Mouse (Mus musculus) megakaryocyte-erythroid progenitor cell, adult 5-6 weeks (primary cell): Measurements from ENCODE around the gene Osbpl3. TPM values are rescaled to one million over a fixed set of nuclear protein-coding genes. Genes with fewer than 3 reads are reported as not detected.

ENCODE experiments used
- ATAC-seq: replicated peaks from 2 replicates; pipeline ENCODE4 v1.8.0; 2016; ENCODE audit warnings: mild to moderate bottlenecking, inconsistent platforms; ENCODE audit not compliant: severe bottlenecking, poor library complexity, low FRiP score, low TSS enrichment
- total RNA-seq, 2 experiments: library from RNA; stranded (forward) in 1 of 2; stranded (reverse) in 1 of 2; fragments of 200-1000, 215-1000 nt in 1 of 2; fragments of >200 nt in 1 of 2; fragmentation: Nextera tagmentation in 1 of 2; gene quantifications; 2 replicates each; pipeline ENCODE4 v1.2.3; 2014 to 2017

Gene Osbpl3
- total RNA-seq, 2 experiments from 2014 or later, result 10.9 to 16.4 TPM

- ATAC-seq, result peak; percentile 57
Observed at GRCm38 (mm10) chr6:50254723-50255184, 201.2 kb downstream of the Osbpl3 start.

GRCm38 (mm10) chr6:50252690-50253089 is 203.3 kb downstream of the Osbpl3 start:
- peak; percentile 44; the same call in 1 of the 2 replicates for ATAC-seq

GRCm38 (mm10) chr6:50247791-50248190 is 208.2 kb downstream of the Osbpl3 start:
- no peak for ATAC-seq

GRCm38 (mm10) chr6:50247356-50247755 is 208.6 kb downstream of the Osbpl3 start:
- ATAC-seq, result no peak

- no peak for ATAC-seq
Observed at GRCm38 (mm10) chr6:50244967-50245366, 211.0 kb downstream of the Osbpl3 start.

- ATAC-seq, result peak; percentile 21
Observed at GRCm38 (mm10) chr6:50244126-50244525, 211.9 kb downstream of the Osbpl3 start.

Other genes with a start within 250 kb of the Osbpl3 start
- gene Gsdme, start 192.3 kb downstream of the Osbpl3 start, total RNA-seq (2014; fragmentation: Nextera tagmentation), result 0.94 and 2.5 TPM in 2 replicates
- gene Gsdme, start 192.3 kb downstream of the Osbpl3 start, total RNA-seq (2017), result 1.8 and 2.5 TPM in 2 replicates
- 64.6 and 71.1 TPM in 2 replicates for gene Cycs, start 110.3 kb upstream of the Osbpl3 start, total RNA-seq (2014; fragmentation: Nextera tagmentation)
- gene Cycs, start 110.3 kb upstream of the Osbpl3 start, total RNA-seq (2017), result 130 and 135 TPM in 2 replicates
- gene 4921507P07Rik, start 140.4 kb upstream of the Osbpl3 start, total RNA-seq (2014; fragmentation: Nextera tagmentation), result 1.4 and 1.6 TPM in 2 replicates
- 1.9 and 2.0 TPM in 2 replicates for gene 4921507P07Rik, start 140.4 kb upstream of the Osbpl3 start, total RNA-seq (2017)
- gene Npvf, start 198.2 kb upstream of the Osbpl3 start, total RNA-seq (2014; fragmentation: Nextera tagmentation), result not detected in 2 replicates
- not detected in 2 replicates for gene Npvf, start 198.2 kb upstream of the Osbpl3 start, total RNA-seq (2017)